Mouse (Mus musculus): ENCODE measurements at regions not wholly inside any gene's neighbourhood (a gene's known extent, or its start where the extent isn't known, plus 50 kb on each side); places are given as distances from the start of the nearest gene placed in this dataset.

GRCm38 (mm10) chr3:99793622-99794021, 91.6 kb upstream of the Spag17 start:
- 89% methylated on average over 3 of the region's 3 CpGs for WGBS
- no peak overlapping the region for H3K9ac ChIP-seq (replicated peaks; ENCODE audit: low read length, poor library complexity, severe bottlenecking)
- TF ChIP-seq CTCF (IDR thresholded peaks at IDR 0.05), result no peak

GRCm38 (mm10) chr3:99795835-99796234, 89.4 kb upstream of the Spag17 start:
- no peak overlapping the region for H3K9ac ChIP-seq (replicated peaks; ENCODE audit: low read length, poor library complexity, severe bottlenecking)
- 80% methylated on average over 2 of the region's 2 CpGs for WGBS
- no peaks in the 10 kb centered on the region for H3K4me1 ChIP-seq (ENCODE audit: insufficient read depth, low read length)
- H3K36me3 ChIP-seq (ENCODE audit: insufficient read depth, low read length), result no peaks in the 10 kb centered on the region
- H3K27ac ChIP-seq (ENCODE audit: low read depth, low read length), result no peak overlapping the region
- ATAC-seq (ENCODE audit: low FRiP score) (no peak), DNase-seq (ENCODE audit: low spot score) (no peak)
- TF ChIP-seq CTCF (IDR thresholded peaks at IDR 0.05), result no peak
- H3K9me3 ChIP-seq (ENCODE audit: low read length), result no peaks in the 10 kb centered on the region
- no peaks in the 10 kb centered on the region for H3K27me3 ChIP-seq (ENCODE audit: insufficient read depth, low read length)
- no peak overlapping the region for H3K4me2 ChIP-seq (ENCODE audit: low read depth, low read length, poor library complexity, severe bottlenecking)
- H3K4me3 ChIP-seq (ENCODE audit: low read depth, low read length), result no peak overlapping the region

More at GRCm38 (mm10) chr3:99793622-99794021, 91.6 kb upstream of the Spag17 start:
- no peak for ATAC-seq (ENCODE audit: low FRiP score)
- no peak overlapping the region for H3K4me3 ChIP-seq (ENCODE audit: low read depth, low read length)
- H3K9me3 ChIP-seq (ENCODE audit: low read length), result no peaks in the 10 kb centered on the region
- no peak overlapping the region for H3K27ac ChIP-seq (ENCODE audit: low read depth, low read length)
- H3K4me2 ChIP-seq (ENCODE audit: low read depth, low read length, poor library complexity, severe bottlenecking), result no peak overlapping the region
- no peaks in the 10 kb centered on the region for H3K4me1 ChIP-seq (ENCODE audit: insufficient read depth, low read length)
- no peak for DNase-seq (ENCODE audit: low spot score)
- no peaks in the 10 kb centered on the region for H3K27me3 ChIP-seq (ENCODE audit: insufficient read depth, low read length)
- no peaks in the 10 kb centered on the region for H3K36me3 ChIP-seq (ENCODE audit: insufficient read depth, low read length)

- TF ChIP-seq CTCF (IDR thresholded peaks at IDR 0.05), result no peak
- WGBS, result 74% methylated on average over 2 of the region's 2 CpGs
- Histone ChIP-seq H3K4me1 (ENCODE audit: insufficient read depth, low read length) (no peaks in the 10 kb centered on the region), H3K4me3 (ENCODE audit: low read depth, low read length) (no peak overlapping the region), H3K9ac (replicated peaks; ENCODE audit: low read length, poor library complexity, severe bottlenecking) (no peak overlapping the region), H3K27ac (ENCODE audit: low read depth, low read length) (no peak overlapping the region), H3K4me2 (ENCODE audit: low read depth, low read length, poor library complexity, severe bottlenecking) (no peak overlapping the region), H3K9me3 (ENCODE audit: low read length) (no peaks in the 10 kb centered on the region), H3K36me3 (ENCODE audit: insufficient read depth, low read length) (no peaks in the 10 kb centered on the region), H3K27me3 (ENCODE audit: insufficient read depth, low read length) (no peaks in the 10 kb centered on the region)
- no peak for ATAC-seq (ENCODE audit: low FRiP score)
- DNase-seq (ENCODE audit: low spot score), result no peak
These were observed 87.4 kb upstream of the Spag17 start for GRCm38 (mm10) chr3:99797791-99798190.

- TF ChIP-seq CTCF (IDR thresholded peaks at IDR 0.05), result no peak
- no peak overlapping the region for H3K4me3 ChIP-seq (ENCODE audit: low read depth, low read length)
- no peaks in the 10 kb centered on the region for H3K4me1 ChIP-seq (ENCODE audit: insufficient read depth, low read length)
- DNase-seq (ENCODE audit: low spot score) (no peak), ATAC-seq (ENCODE audit: low FRiP score) (no peak)
- WGBS, result 87% methylated on average over 4 of the region's 4 CpGs
- no peaks in the 10 kb centered on the region for H3K27me3 ChIP-seq (ENCODE audit: insufficient read depth, low read length)
- H3K4me2 ChIP-seq (ENCODE audit: low read depth, low read length, poor library complexity, severe bottlenecking), result no peak overlapping the region
- no peak overlapping the region for H3K9ac ChIP-seq (replicated peaks; ENCODE audit: low read length, poor library complexity, severe bottlenecking)
- no peaks in the 10 kb centered on the region for H3K36me3 ChIP-seq (ENCODE audit: insufficient read depth, low read length)
- no peaks in the 10 kb centered on the region for H3K9me3 ChIP-seq (ENCODE audit: low read length)
- H3K27ac ChIP-seq (ENCODE audit: low read depth, low read length), result no peak overlapping the region
These were observed 74.7 kb upstream of the Spag17 start for GRCm38 (mm10) chr3:99810532-99810931.

- H3K9me3 ChIP-seq (ENCODE audit: low read length), result no peaks in the 10 kb centered on the region
- H3K4me1 ChIP-seq (ENCODE audit: insufficient read depth, low read length), result no peaks in the 10 kb centered on the region
- H3K4me3 ChIP-seq (ENCODE audit: low read depth, low read length), result no peak overlapping the region
- TF ChIP-seq CTCF (IDR thresholded peaks at IDR 0.05), result no peak
- H3K9ac ChIP-seq (replicated peaks; ENCODE audit: low read length, poor library complexity, severe bottlenecking), result no peak overlapping the region
- no peak overlapping the region for H3K27ac ChIP-seq (ENCODE audit: low read depth, low read length)
- ATAC-seq (ENCODE audit: low FRiP score) (no peak), DNase-seq (ENCODE audit: low spot score) (no peak)
- 92% methylated on average over 3 of the region's 3 CpGs for WGBS
- no peak overlapping the region for H3K4me2 ChIP-seq (ENCODE audit: low read depth, low read length, poor library complexity, severe bottlenecking)
- no peaks in the 10 kb centered on the region for H3K27me3 ChIP-seq (ENCODE audit: insufficient read depth, low read length)
- no peaks in the 10 kb centered on the region for H3K36me3 ChIP-seq (ENCODE audit: insufficient read depth, low read length)
These were observed 73.9 kb upstream of the Spag17 start for GRCm38 (mm10) chr3:99811276-99811675.

- no peak for DNase-seq (ENCODE audit: low spot score)
- 89% methylated on average over 4 of the region's 4 CpGs for WGBS
- Histone ChIP-seq H3K9ac (replicated peaks; ENCODE audit: low read length, poor library complexity, severe bottlenecking) (no peak overlapping the region), H3K4me3 (ENCODE audit: low read depth, low read length) (no peak overlapping the region), H3K27me3 (ENCODE audit: insufficient read depth, low read length) (no peaks in the 10 kb centered on the region), H3K27ac (ENCODE audit: low read depth, low read length) (no peak overlapping the region), H3K36me3 (ENCODE audit: insufficient read depth, low read length) (no peaks in the 10 kb centered on the region), H3K4me1 (ENCODE audit: insufficient read depth, low read length) (no peaks in the 10 kb centered on the region), H3K4me2 (ENCODE audit: low read depth, low read length, poor library complexity, severe bottlenecking) (no peak overlapping the region), H3K9me3 (ENCODE audit: low read length) (no peaks in the 10 kb centered on the region)
- no peak for ATAC-seq (ENCODE audit: low FRiP score)
- TF ChIP-seq CTCF (IDR thresholded peaks at IDR 0.05), result no peak
These were observed 72.4 kb upstream of the Spag17 start for GRCm38 (mm10) chr3:99812836-99813235.
